In genomic region chr4:138454571-138455140, GRCm38 (mm10) we compare ENCODE assay signal across 8 mouse cellular contexts. TPM values are rescaled to one million over a fixed set of nuclear protein-coding genes. Genes with fewer than 3 reads are reported as not detected.
A peak's percentile ranks its signal among the peaks of the same experiment; 100 is the strongest.
DNase-seq lines count a peak whose midpoint lies in the region; ATAC-seq and TF ChIP-seq lines count a peak whose summit lies in the region.

No protein-coding gene starts in this region.

- no peaks in the 10 kb centered on the region for H3K79me2 ChIP-seq in heart, adult 2 months (replicated peaks; ENCODE audit: control insufficient read depth, insufficient read depth, low read length)

- no peaks in the 10 kb centered on the region for H3K36me3 ChIP-seq in heart, adult 2 months (ENCODE audit: control insufficient read depth, insufficient read depth, low read length)
- no peaks in the 10 kb centered on the region for H3K36me3 ChIP-seq in limb, embryonic 14.5 days (ENCODE audit: control insufficient read depth, insufficient read depth, low read length)

- H3K9me3 ChIP-seq in limb, embryonic 14.5 days (ENCODE audit: control insufficient read depth, low read length), result no peaks in the 10 kb centered on the region

- WGBS in heart, adult 2 months, result 2% methylated on average over 66 of the region's 78 CpGs
- WGBS in limb, embryonic 14.5 days, result 1% methylated on average over 57 of the region's 78 CpGs

- no peak for TF ChIP-seq EP300 in heart, adult 2 months (IDR thresholded peaks at IDR 0.05; ENCODE audit: insufficient read depth, low read depth, low read length)

- intact Hi-C loops in heart, adult 2 months (cut with DNase I), result loop anchor here (1.0 kb wide), 1 partner anchor 9 kb away; no protein-coding TSS in a partner anchor

- TF ChIP-seq CTCF in heart, adult 2 months (IDR thresholded peaks at IDR 0.05), result no peak

- DNase-seq in urinary bladder, postnatal 14 days (ENCODE audit: low spot score), result peak; percentile 67
- no peak for DNase-seq in urinary bladder, postnatal 36 days (ENCODE audit: low spot score in 2 of 2)
- DNase-seq in embryo, embryonic 11 days, result peak; percentile 79
- DNase-seq in heart, adult 2 months, result peak; percentile 73 to 79
- DNase-seq in kidney, adult 18-20 months, result peak; percentile 75
- DNase-seq in limb, embryonic 14.5 days (ENCODE audit: low spot score), result no peak
- DNase-seq in naive thymus-derived CD4-positive, alpha-beta T cell, adult 2 months (ENCODE audit: low read depth), result peak; percentile 39
- peak; percentile 49 for DNase-seq in thymus, postnatal 25 days

- H3K9ac ChIP-seq in heart, adult 2 months (ENCODE audit: low read depth, low read length), result peak overlapping the region; percentile 98
- peak overlapping the region; percentile 75 for H3K9ac ChIP-seq in limb, embryonic 14.5 days (ENCODE audit: low read depth, low read length, severe bottlenecking)

- H3K27ac ChIP-seq in heart, adult 2 months, result peak overlapping the region; percentile 88
- 0 out of 2 replicates have a peak overlapping the region, but pooled peaks have one; percentile 19 for H3K27ac ChIP-seq in limb, embryonic 14.5 days (replicated peaks; ENCODE audit: low read depth, low read length)

- H3K4me1 ChIP-seq in heart, adult 2 months (ENCODE audit: control insufficient read depth, insufficient read depth, low read length), result peaks cover 1% of the 10 kb centered on the region
- H3K4me1 ChIP-seq in limb, embryonic 14.5 days (ENCODE audit: control insufficient read depth, insufficient read depth, low read length), result peaks cover 14% of the 10 kb centered on the region; the same call in 1 of the 2 replicates

- H3K27me3 ChIP-seq in heart, adult 2 months (ENCODE audit: control insufficient read depth, insufficient read depth, low read length), result no peaks in the 10 kb centered on the region
- peaks cover 40% of the 10 kb centered on the region for H3K27me3 ChIP-seq in limb, embryonic 14.5 days (ENCODE audit: control insufficient read depth, insufficient read depth, low read length)

- TF ChIP-seq POLR2A in heart, adult 2 months (IDR thresholded peaks at IDR 0.05; ENCODE audit: insufficient read depth, low read depth, low read length), result no peak
- no peak for TF ChIP-seq POLR2A in limb, embryonic 14.5 days (IDR thresholded peaks at IDR 0.05; ENCODE audit: borderline replicate concordance, extremely low read depth, insufficient read depth, insufficient read length)

- peak; percentile 48 for ATAC-seq in limb, embryonic 14.5 days (ENCODE audit: low FRiP score, low read depth)

- peak overlapping the region; percentile 97 for H3K4me2 ChIP-seq in limb, embryonic 14.5 days (replicated peaks; ENCODE audit: low read depth, low read length, severe bottlenecking)

- H3K4me3 ChIP-seq in heart, adult 2 months, result peak overlapping the region; percentile 74
- H3K4me3 ChIP-seq in limb, embryonic 14.5 days (replicated peaks; ENCODE audit: low read length), result peak overlapping the region; percentile 76

RNA-seq across cellular contexts. Expression of gene Camk2n1, which starts 0.5 kb away (rescaled TPM):
- total RNA-seq in heart, adult 2 months (2021), result 10 to 100 TPM; 12.0 to 12.7 TPM
- polyA plus RNA-seq in heart, adult 2 months (2012; rRNA removed), result 6.9 and 7.1 TPM in 2 replicates
- 7.8 and 9.0 TPM in 2 replicates for polyA plus RNA-seq in limb, embryonic 14.5 days (2012; rRNA removed)
- 2.1 and 2.9 TPM in 2 replicates for polyA plus RNA-seq in limb, embryonic 14.5 days (2014; fragmentation: Nextera tagmentation; extraction: Ambion mirVana)

RNA-seq across cellular contexts. Expression of gene Mul1, which starts 20.2 kb away (rescaled TPM):
- total RNA-seq in heart, adult 2 months (2021), result 10 to 100 TPM; 75.0 to 75.5 TPM
- polyA plus RNA-seq in heart, adult 2 months (2012; rRNA removed), result 25.3 and 32.9 TPM in 2 replicates
- polyA plus RNA-seq in limb, embryonic 14.5 days (2012; rRNA removed), result 13.8 and 14.2 TPM in 2 replicates
- 17.1 and 18.4 TPM in 2 replicates for polyA plus RNA-seq in limb, embryonic 14.5 days (2014; fragmentation: Nextera tagmentation; extraction: Ambion mirVana)

RNA-seq across cellular contexts. Expression of gene Fam43b, which starts 58.3 kb away (rescaled TPM):
- total RNA-seq in heart, adult 2 months (2021), result not detected
- not detected in 2 replicates for polyA plus RNA-seq in heart, adult 2 months (2012; rRNA removed)
- polyA plus RNA-seq in limb, embryonic 14.5 days (2012; rRNA removed), result 0.03 TPM in 1 of 2 replicates, not detected in the other
- 0.07 TPM in 1 of 2 replicates, not detected in the other for polyA plus RNA-seq in limb, embryonic 14.5 days (2014; fragmentation: Nextera tagmentation; extraction: Ambion mirVana)

Comparison
In these comparisons a context has a peak if more than half of its experiments do, and no peak if none do; other contexts are left out.
1. DNase-seq: peak in urinary bladder, postnatal 14 days (single experiment), embryo, embryonic 11 days (single experiment), heart, adult 2 months (2 of 2), kidney, adult 18-20 months (single experiment), naive thymus-derived CD4-positive, alpha-beta T cell, adult 2 months (single experiment) and thymus, postnatal 25 days (single experiment); none in urinary bladder, postnatal 36 days (0 of 2) and limb, embryonic 14.5 days (single experiment).